Mouse (Mus musculus) limb, embryonic 11.5 days (tissue): ENCODE measurements at regions not wholly inside any gene's neighbourhood (a gene's known extent, or its start where the extent isn't known, plus 50 kb on each side); places are given as distances from the start of the nearest gene placed in this dataset.

Experiments
- ATAC-seq: fragments of 200-750 bp; cut with Nextera tagmentation; 2 replicates; pipeline ENCODE4 v1.8.0; 2017; ENCODE audit warnings: low read depth; ENCODE audit not compliant: insufficient number of reproducible peaks, low FRiP score, low TSS enrichment
- DNase-seq: peaks from one replicate; pipeline ENCODE4 v3.0.0-alpha.2; 2015; ENCODE audit warnings: low spot score
- H3K27ac ChIP-seq: fragments of 300-500 bp; sonication (generic); replicated peaks from 2 replicates; pipeline ENCODE4 v1.5.1; 2014; ENCODE audit warnings: low read depth, mild to moderate bottlenecking, low read length
- H3K27me3 ChIP-seq: fragments of 300-500 bp; sonication (generic); 2 replicates; pipeline ENCODE4 v1.6.1; 2014; ENCODE audit warnings: mild to moderate bottlenecking, low read length, mixed read lengths; ENCODE audit not compliant: control insufficient read depth, insufficient read depth
- H3K36me3 ChIP-seq: fragments of 300-500 bp; sonication (generic); 2 replicates; pipeline ENCODE4 v1.6.1; 2014; ENCODE audit warnings: mild to moderate bottlenecking, low read length, moderate library complexity, mixed read lengths; ENCODE audit not compliant: control insufficient read depth, insufficient read depth
- H3K4me1 ChIP-seq: fragments of 300-500 bp; sonication (generic); 2 replicates; pipeline ENCODE4 v1.6.1; 2014; ENCODE audit warnings: low read length, mixed read lengths; ENCODE audit not compliant: control insufficient read depth, insufficient read depth
- H3K4me2 ChIP-seq: fragments of 300-500 bp; sonication (generic); 2 replicates; pipeline ENCODE4 v1.6.1; 2014; ENCODE audit warnings: low read depth, mild to moderate bottlenecking, moderate library complexity; ENCODE audit not compliant: severe bottlenecking
- H3K4me3 ChIP-seq: fragments of 300-500 bp; sonication (generic); 2 replicates; pipeline ENCODE4 v1.5.1; 2014; ENCODE audit warnings: low read depth, low read length
- H3K9ac ChIP-seq: fragments of 300-500 bp; sonication (generic); 2 replicates; pipeline ENCODE4 v1.6.1; 2014; ENCODE audit warnings: mild to moderate bottlenecking, low read length
- H3K9me3 ChIP-seq: fragments of 300-500 bp; sonication (generic); 2 replicates; pipeline ENCODE4 v1.6.1; 2016; ENCODE audit warnings: low read length; ENCODE audit not compliant: control insufficient read depth
- WGBS: fragments of 180-500 bp; shearing (Covaris S2); extraction: QIAGEN DNeasy Blood & Tissue Kit; methylation state at CpG from one replicate; pipeline ENCODE4 v1.1.7; 2014; 5-methylcytosine and 5-hydroxymethylcytosine counted together

DNA sequence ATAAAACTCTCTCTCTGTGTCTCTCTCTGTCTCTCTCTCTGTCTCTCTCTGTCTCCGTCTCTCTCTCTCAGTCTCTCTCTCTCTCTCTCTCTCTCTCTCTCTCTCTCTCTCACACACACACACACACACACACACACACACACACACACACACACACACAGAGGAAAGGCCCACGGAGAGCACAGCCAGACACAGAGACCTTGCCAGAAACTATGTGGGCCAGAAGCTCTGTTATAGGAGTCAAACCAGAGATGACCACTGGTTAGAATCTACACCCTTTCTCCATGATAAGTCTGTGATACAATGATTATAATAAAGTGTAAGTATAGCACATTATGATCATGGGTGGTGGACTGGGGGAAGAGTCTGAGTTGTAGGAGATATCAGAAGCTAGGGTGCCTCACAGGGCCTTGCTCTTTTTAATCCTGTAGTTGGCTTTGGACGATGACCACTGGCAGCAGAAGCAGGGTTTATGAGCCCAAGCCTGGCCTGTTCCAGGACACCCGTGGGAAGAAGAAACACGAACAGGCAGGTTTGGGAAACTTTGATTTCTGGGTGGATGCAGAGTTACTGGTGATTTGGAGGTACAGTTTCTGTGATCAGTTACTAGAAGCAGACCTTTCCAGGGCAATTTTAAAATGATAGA is 80.2 kb upstream of the Dazl start:
- WGBS: 70% methylated on average over 5 of the region's 5 CpGs
- Histone ChIP-seq H3K36me3 (no peaks in the 10 kb centered on the region), H3K4me1 (no peaks in the 10 kb centered on the region), H3K9me3 (no peaks in the 10 kb centered on the region), H3K27ac (no peak overlapping the region), H3K4me3 (no peak overlapping the region), H3K27me3 (no peaks in the 10 kb centered on the region), H3K4me2 (no peak overlapping the region), H3K9ac (no peak overlapping the region)
- DNase-seq (no peak), ATAC-seq (no peak)

- no peaks in the 10 kb centered on the region for H3K36me3 ChIP-seq
- no peak for ATAC-seq
- no peaks in the 10 kb centered on the region for H3K27me3 ChIP-seq
- H3K4me1 ChIP-seq: no peaks in the 10 kb centered on the region
- no peak overlapping the region for H3K9ac ChIP-seq
- WGBS: 85% methylated on average over 3 of the region's 3 CpGs
- no peak for DNase-seq
- H3K27ac ChIP-seq: no peak overlapping the region
- no peak overlapping the region for H3K4me2 ChIP-seq
- no peak overlapping the region for H3K4me3 ChIP-seq
- no peaks in the 10 kb centered on the region for H3K9me3 ChIP-seq
Observed at GRCm38 (mm10) chr17:50375465-50375864, 82.0 kb upstream of the Dazl start.

GRCm38 (mm10) chr17:50376708-50377107 is 83.3 kb upstream of the Dazl start:
- H3K4me2 ChIP-seq: no peak overlapping the region
- H3K27ac ChIP-seq: no peak overlapping the region
- WGBS: 93% methylated on average over 8 of the region's 8 CpGs
- DNase-seq (no peak), ATAC-seq (no peak)
- no peaks in the 10 kb centered on the region for H3K4me1 ChIP-seq
- H3K9me3 ChIP-seq: no peaks in the 10 kb centered on the region
- no peaks in the 10 kb centered on the region for H3K27me3 ChIP-seq
- no peak overlapping the region for H3K4me3 ChIP-seq
- no peaks in the 10 kb centered on the region for H3K36me3 ChIP-seq
- no peak overlapping the region for H3K9ac ChIP-seq

DNA sequence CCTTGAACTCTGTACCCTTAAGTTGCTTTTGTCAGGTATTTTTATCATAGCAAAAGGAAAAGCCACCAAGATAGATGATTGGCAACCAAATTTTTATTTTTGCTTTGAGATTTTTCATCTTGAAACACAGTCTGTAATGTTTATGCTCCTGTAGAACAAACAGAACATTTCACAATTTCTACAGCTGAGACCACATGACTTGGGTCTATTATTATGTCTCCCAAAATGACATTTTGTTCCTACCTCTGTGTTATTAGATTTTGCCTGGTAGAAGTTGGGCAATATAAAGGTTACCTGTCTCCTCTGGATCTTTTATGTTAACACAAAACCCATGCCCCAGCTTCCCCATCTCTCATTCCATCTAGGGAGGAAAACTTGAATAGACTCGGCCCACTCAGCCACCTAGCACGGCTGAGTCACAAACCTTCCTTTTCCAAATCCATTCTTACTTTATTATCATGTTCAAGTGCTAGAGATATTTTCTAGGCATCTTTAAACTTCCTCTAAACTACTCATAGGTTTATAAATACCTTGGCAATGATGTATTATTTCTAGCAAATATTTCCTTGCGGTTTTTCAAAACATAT is 84.8 kb upstream of the Dazl start:
- no peak overlapping the region for H3K4me2 ChIP-seq
- H3K36me3 ChIP-seq: no peaks in the 10 kb centered on the region
- no peaks in the 10 kb centered on the region for H3K4me1 ChIP-seq
- H3K9me3 ChIP-seq: no peaks in the 10 kb centered on the region
- 91% methylated on average over 3 of the region's 3 CpGs for WGBS
- no peak for DNase-seq
- no peak overlapping the region for H3K9ac ChIP-seq
- ATAC-seq: no peak
- no peak overlapping the region for H3K27ac ChIP-seq
- H3K27me3 ChIP-seq: no peaks in the 10 kb centered on the region
- H3K4me3 ChIP-seq: no peak overlapping the region

DNA sequence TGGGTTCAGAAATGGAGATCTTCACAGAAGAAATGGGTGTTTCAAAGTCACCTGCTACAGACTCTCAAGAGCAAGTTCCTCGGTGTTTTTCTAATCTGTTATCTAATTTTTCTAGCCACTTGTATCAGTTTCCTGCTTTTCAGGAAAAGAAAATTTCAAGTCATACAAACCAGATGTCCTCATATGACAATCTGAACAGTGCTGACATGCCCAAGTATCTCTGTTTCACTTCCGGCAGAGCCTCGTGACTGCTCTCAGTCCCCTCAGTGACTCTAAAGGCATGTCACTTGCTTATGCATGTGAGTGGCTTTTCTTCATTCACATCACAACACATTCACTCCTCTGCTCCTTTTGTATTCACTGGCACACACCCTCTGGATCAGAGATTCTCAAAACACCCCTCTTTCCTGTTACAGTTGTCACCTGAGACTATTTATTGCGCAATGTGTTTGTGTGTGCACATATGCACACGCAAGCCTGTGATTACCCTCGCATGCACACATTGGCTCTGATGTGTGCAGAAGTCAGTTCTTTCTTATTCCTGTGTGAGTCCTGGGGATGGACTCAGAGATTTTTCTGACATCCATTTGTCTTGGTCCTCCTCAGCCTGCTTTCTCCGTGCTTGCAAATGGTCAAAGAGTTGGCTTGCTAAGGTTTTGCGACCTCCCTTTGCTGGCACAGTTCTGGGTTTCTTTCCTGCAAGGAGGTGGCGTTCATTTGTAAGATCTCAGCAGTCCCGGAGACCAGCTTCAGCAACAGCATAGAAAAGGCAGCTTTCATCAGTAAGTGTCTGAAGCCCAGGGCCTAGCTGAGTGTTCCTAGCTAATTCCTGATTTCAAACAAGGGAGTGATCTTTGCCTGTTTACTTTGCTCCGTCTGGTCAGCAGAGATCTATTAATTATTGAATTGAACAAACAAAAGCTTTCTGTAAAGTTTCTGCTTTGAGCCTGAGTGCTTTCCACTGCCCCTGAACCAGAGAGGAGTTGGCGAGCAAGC is 95.6 kb upstream of the Dazl start:
- ATAC-seq (no peak), DNase-seq (no peak)
- no peaks in the 10 kb centered on the region for H3K36me3 ChIP-seq
- H3K4me1 ChIP-seq: no peaks in the 10 kb centered on the region
- H3K4me2 ChIP-seq: no peak overlapping the region
- H3K27me3 ChIP-seq: no peaks in the 10 kb centered on the region
- no peak overlapping the region for H3K27ac ChIP-seq
- no peaks in the 10 kb centered on the region for H3K9me3 ChIP-seq
- whole genome bisulfite sequencing: 87% methylated on average over 12 of the region's 12 CpGs
- H3K9ac ChIP-seq: no peak overlapping the region
- no peak overlapping the region for H3K4me3 ChIP-seq

GRCm38 (mm10) chr17:50390151-50390550 is 96.7 kb upstream of the Dazl start:
- Histone ChIP-seq H3K27ac (no peak overlapping the region), H3K27me3 (no peaks in the 10 kb centered on the region), H3K4me3 (no peak overlapping the region), H3K4me1 (no peaks in the 10 kb centered on the region), H3K36me3 (no peaks in the 10 kb centered on the region), H3K9ac (no peak overlapping the region), H3K9me3 (no peaks in the 10 kb centered on the region), H3K4me2 (no peak overlapping the region)
- WGBS: 89% methylated on average over 1 of the region's 1 CpGs
- no peak for DNase-seq
- ATAC-seq: no peak

- H3K9ac ChIP-seq: no peak overlapping the region
- no peaks in the 10 kb centered on the region for H3K36me3 ChIP-seq
- H3K9me3 ChIP-seq: no peaks in the 10 kb centered on the region
- H3K4me1 ChIP-seq: no peaks in the 10 kb centered on the region
- DNase-seq (no peak), ATAC-seq (no peak)
- H3K27me3 ChIP-seq: no peaks in the 10 kb centered on the region
- no peak overlapping the region for H3K4me3 ChIP-seq
- H3K27ac ChIP-seq: no peak overlapping the region
- H3K4me2 ChIP-seq: no peak overlapping the region
- 89% methylated on average over 4 of the region's 4 CpGs for WGBS
Observed at GRCm38 (mm10) chr17:50391207-50391606, 97.8 kb upstream of the Dazl start.

GRCm38 (mm10) chr17:50391996-50392395 is 98.6 kb upstream of the Dazl start:
- Histone ChIP-seq H3K27me3 (no peaks in the 10 kb centered on the region), H3K27ac (no peak overlapping the region), H3K4me3 (no peak overlapping the region), H3K9ac (no peak overlapping the region), H3K36me3 (no peaks in the 10 kb centered on the region), H3K9me3 (no peaks in the 10 kb centered on the region), H3K4me2 (no peak overlapping the region), H3K4me1 (no peaks in the 10 kb centered on the region)
- WGBS: 94% methylated on average over 11 of the region's 11 CpGs
- no peak for ATAC-seq
- DNase-seq: no peak
